Mouse (Mus musculus): ENCODE results near the gene Gps1. TPM values are rescaled to one million over a fixed set of nuclear protein-coding genes. Genes with fewer than 3 reads are reported as not detected.

Gps1 gene
- polyA plus RNA-seq (2012; rRNA removed) = 119 and 127 TPM in 2 replicates

DNA sequence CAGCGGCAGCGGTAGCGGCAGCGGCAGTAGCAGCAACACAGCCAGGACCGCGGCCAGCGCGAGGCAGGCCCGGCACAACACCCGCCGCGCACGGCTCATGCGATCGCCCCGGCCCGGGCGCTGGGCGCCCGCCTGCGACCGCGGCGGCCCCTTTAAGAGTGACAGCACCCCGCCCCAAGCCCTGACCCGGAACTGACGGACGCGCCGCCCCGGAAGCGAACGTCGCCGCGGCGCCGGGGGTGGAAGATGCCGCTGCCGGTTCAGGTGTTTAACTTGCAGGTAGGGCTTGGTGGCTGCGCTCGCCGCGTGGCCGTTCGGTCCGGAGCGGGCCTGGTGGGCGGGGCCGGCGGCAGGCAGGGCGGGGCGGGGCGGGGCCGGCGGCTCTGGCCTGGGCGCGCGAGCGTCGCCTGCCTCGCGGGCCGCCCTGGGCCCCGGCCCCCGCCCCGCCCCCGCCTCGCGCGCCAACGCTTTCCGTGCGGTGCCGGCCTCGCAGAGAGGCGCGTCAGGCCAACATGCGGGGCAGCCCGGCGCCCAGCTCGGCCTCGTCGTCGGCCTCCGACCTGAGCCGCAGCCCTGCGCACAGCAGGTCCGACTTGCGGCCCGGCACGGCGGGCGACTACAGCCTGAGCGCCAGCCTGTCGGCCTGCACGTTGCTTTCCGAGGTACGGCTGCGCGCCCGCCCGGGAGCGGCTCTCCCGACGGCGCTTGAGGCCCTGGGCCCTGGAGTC, at the start of gene Gps1, which contains the start of gene Rfng:
Gps1 (plus strand) TSS at position 209 of the 728 bp plus-strand sequence.
Rfng (minus strand) TSS at position 144 of the 728 bp plus-strand sequence.

GRCm38 (mm10) chr11:120762672-120763041, 21.4 kb upstream of the Gps1 start, which contains the start of gene Hmga1b:
Gene Hmga1b, plus strand, starts transcription at chr11:120762794.

GRCm38 (mm10) chr11:120795756-120796613, 11.9 kb downstream of the Gps1 start, which contains the start of gene Dus1l:
Gene Dus1l, minus strand, starts transcription at chr11:120796403.

DNA sequence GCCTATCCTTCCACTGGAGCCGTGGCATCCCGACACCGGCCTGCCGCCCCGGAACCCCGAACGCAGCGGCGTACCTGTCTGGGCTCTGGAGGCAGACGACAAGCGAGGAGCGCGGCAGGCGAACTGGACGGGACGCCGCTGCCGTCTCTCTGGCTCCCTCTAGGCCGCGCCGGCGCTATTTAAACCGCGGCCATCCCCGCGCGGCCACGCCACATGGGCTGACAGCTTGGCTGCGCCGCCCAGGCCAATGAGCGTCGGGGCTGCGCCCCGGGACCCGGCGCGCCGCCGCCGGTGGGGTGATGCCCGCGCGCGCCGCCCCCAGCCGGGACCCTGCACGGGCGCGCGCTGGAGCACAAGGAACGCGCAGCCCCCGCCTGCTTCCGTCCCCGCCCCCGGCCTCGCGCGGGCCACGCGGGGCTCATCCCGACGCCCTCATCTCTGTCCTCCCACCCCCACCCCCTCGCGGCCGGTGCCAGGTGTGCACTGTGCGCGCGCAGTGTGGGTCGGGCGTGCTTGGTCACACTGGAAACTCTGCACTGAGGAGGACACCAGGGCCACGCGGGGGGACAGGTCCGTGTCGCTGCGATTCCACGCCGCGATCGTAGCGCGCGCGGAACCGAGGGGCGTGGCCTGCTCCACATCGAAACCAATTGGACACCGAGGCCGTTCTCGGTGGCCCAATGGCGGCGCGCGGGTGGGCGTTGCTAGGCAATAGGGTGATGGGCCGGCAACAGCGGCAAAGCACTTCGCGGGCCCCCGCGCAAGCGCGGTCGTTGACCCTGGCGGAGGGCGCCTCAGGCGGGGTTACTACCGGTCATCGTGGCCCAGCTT, 40.1 kb downstream of the Gps1 start, which contains the start of gene Fasn:
Fasn (minus strand) TSS at position 592 of the 831 bp plus-strand sequence.

Other genes starting within 250 kb of the Gps1 start
- gene Mcrip1, start 234.5 kb upstream of the Gps1 start, polyA plus RNA-seq (2012; rRNA removed) = 51.3 and 59.4 TPM in 2 replicates
- gene Ppp1r27, start 233.1 kb upstream of the Gps1 start, polyA plus RNA-seq (2012; rRNA removed) = 0.22 TPM in 1 of 2 replicates, not detected in the other
- 238 and 254 TPM in 2 replicates for gene P4hb, start 211.0 kb upstream of the Gps1 start, polyA plus RNA-seq (2012; rRNA removed)
- gene Arhgdia, start 202.6 kb upstream of the Gps1 start, polyA plus RNA-seq (2012; rRNA removed) = 643 and 823 TPM in 2 replicates
- gene Alyref, start 185.9 kb upstream of the Gps1 start, polyA plus RNA-seq (2012; rRNA removed) = 25.4 and 31.6 TPM in 2 replicates
- 119 and 133 TPM in 2 replicates for gene Anapc11, start 185.9 kb upstream of the Gps1 start, polyA plus RNA-seq (2012; rRNA removed)
- 5.5 and 6.3 TPM in 2 replicates for gene Npb, start 175.8 kb upstream of the Gps1 start, polyA plus RNA-seq (2012; rRNA removed)
- 325 and 389 TPM in 2 replicates for gene Pcyt2, start 166.3 kb upstream of the Gps1 start, polyA plus RNA-seq (2012; rRNA removed)
- gene Sirt7, start 159.0 kb upstream of the Gps1 start, polyA plus RNA-seq (2012; rRNA removed) = 109 and 125 TPM in 2 replicates
- gene Mafg, start 150.7 kb upstream of the Gps1 start, polyA plus RNA-seq (2012; rRNA removed) = 32.4 and 38.3 TPM in 2 replicates
- 30.3 and 39.3 TPM in 2 replicates for gene Pycr1, start 140.5 kb upstream of the Gps1 start, polyA plus RNA-seq (2012; rRNA removed)
- 0.13 and 0.42 TPM in 2 replicates for gene Myadml2, start 136.1 kb upstream of the Gps1 start, polyA plus RNA-seq (2012; rRNA removed)
- gene Notum, start 123.1 kb upstream of the Gps1 start, polyA plus RNA-seq (2012; rRNA removed) = 0.80 and 0.83 TPM in 2 replicates
- 93.2 and 102 TPM in 2 replicates for gene Aspscr1, start 111.3 kb upstream of the Gps1 start, polyA plus RNA-seq (2012; rRNA removed)
- 73.6 and 85.1 TPM in 2 replicates for gene Cenpx, start 70.5 kb upstream of the Gps1 start, polyA plus RNA-seq (2012; rRNA removed)
- 39.0 and 42.1 TPM in 2 replicates for gene Lrrc45, start 70.3 kb upstream of the Gps1 start, polyA plus RNA-seq (2012; rRNA removed)
- gene Rac3, start 62.8 kb upstream of the Gps1 start, polyA plus RNA-seq (2012; rRNA removed) = 18.7 and 26.9 TPM in 2 replicates
- 198 and 220 TPM in 2 replicates for gene Dcxr, start 57.0 kb upstream of the Gps1 start, polyA plus RNA-seq (2012; rRNA removed)
- gene Cbr2, start 52.2 kb upstream of the Gps1 start, polyA plus RNA-seq (2012; rRNA removed) = 100 and 126 TPM in 2 replicates
- gene Hmga1b, start 21.5 kb upstream of the Gps1 start, polyA plus RNA-seq (2012; rRNA removed) = 1.5 and 3.1 TPM in 2 replicates
- gene Rfng, start 65 bp upstream of the Gps1 start, polyA plus RNA-seq (2012; rRNA removed) = 61.7 and 67.2 TPM in 2 replicates
- gene Dus1l, start 12.1 kb downstream of the Gps1 start, polyA plus RNA-seq (2012; rRNA removed) = 36.2 and 39.8 TPM in 2 replicates
- 355 and 470 TPM in 2 replicates for gene Fasn, start 40.3 kb downstream of the Gps1 start, polyA plus RNA-seq (2012; rRNA removed)
- 1.3 and 1.5 TPM in 2 replicates for gene Ccdc57, start 148.6 kb downstream of the Gps1 start, polyA plus RNA-seq (2012; rRNA removed)
- gene Slc16a3, start 164.2 kb downstream of the Gps1 start, polyA plus RNA-seq (2012; rRNA removed) = 14.8 and 25.6 TPM in 2 replicates
- gene Csnk1d, start 207.1 kb downstream of the Gps1 start, polyA plus RNA-seq (2012; rRNA removed) = 67.9 and 71.9 TPM in 2 replicates